Mouse (Mus musculus): ENCODE measurements around the gene Scand1.

DNA sequence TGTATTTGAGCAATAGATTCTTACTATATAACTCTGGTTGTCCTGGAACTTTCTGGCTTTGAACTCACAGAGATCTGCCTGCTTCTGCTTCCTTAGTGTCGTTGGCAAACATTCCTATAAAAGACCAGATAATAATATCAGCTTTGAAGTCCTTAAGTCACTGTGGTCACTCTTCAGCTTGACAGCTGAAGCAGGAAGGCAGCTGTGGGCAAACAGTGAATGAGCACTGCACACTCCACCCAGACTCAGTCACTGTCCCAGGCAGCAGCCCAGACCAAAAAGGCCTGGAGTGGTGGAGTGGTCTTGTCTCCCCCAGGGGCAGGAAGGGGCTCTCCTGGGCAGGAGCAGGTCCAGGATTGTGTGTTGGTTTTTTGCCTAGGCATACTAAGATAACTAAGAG is 20.5 kb downstream of the Scand1 start:
- TF ChIP-seq CTCF (IDR thresholded peaks at IDR 0.05; ENCODE audit: borderline replicate concordance, extremely low read depth, insufficient read depth, insufficient read length) (no peak), POLR2A (IDR thresholded peaks at IDR 0.05; ENCODE audit: borderline replicate concordance, extremely low read depth, insufficient read depth, insufficient read length, poor library complexity, severe bottlenecking) (no peak)
